Mouse (Mus musculus): ENCODE measurements around the gene Slc12a3. TPM values are rescaled to one million over a fixed set of nuclear protein-coding genes. Genes with fewer than 3 reads are reported as not detected.
"Not testable (repeated sequence)": the region's sequence is repeated elsewhere in the genome, so short reads cannot be mapped to it uniquely, and the experiment has no call there.

Slc12a3 gene
- total and polyA plus RNA-seq, 2 experiments from 2014 or later: 0.05 TPM; not detected in 1

DNA sequence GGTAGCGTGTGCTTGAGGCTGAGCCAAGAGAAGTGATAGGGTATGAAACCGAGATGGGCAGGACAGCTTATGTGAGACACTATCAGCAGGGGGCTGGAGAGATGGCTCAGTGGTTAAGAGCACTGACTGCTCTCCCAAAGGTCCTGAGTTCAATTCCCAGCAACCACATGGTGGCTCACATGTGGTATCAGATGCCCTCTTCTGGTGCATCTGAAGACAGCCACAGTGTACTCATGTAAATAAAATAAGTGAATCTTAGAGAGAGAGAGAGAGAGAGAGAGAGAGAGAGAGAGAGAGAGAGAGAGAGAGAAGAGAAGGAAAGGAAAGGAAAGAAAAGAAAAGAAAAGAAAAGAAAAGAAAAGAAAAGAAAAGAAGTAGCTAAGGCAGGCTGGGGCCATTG, 71.0 kb downstream of the Slc12a3 start:
- not testable (repeated sequence) for H3K9ac ChIP-seq (replicated peaks; ENCODE audit: low read length, poor library complexity, severe bottlenecking); DNase-seq (ENCODE audit: low spot score); H3K4me2 ChIP-seq (ENCODE audit: low read depth, low read length, poor library complexity, severe bottlenecking); H3K4me3 ChIP-seq (ENCODE audit: low read depth, low read length); H3K4me1 ChIP-seq (ENCODE audit: insufficient read depth, low read length); ATAC-seq (ENCODE audit: low FRiP score); H3K9me3 ChIP-seq (ENCODE audit: low read length); H3K27me3 ChIP-seq (ENCODE audit: insufficient read depth, low read length); H3K27ac ChIP-seq (ENCODE audit: low read depth, low read length)
- WGBS: 81% methylated on average over 2 of the region's 2 CpGs
- peaks cover 14% of the 10 kb centered on the region; the same call in 1 of the 2 replicates for H3K36me3 ChIP-seq (ENCODE audit: insufficient read depth, low read length)
- TF ChIP-seq CTCF (IDR thresholded peaks at IDR 0.05): peak; percentile 27; the same call in 1 of the 2 replicates

DNA sequence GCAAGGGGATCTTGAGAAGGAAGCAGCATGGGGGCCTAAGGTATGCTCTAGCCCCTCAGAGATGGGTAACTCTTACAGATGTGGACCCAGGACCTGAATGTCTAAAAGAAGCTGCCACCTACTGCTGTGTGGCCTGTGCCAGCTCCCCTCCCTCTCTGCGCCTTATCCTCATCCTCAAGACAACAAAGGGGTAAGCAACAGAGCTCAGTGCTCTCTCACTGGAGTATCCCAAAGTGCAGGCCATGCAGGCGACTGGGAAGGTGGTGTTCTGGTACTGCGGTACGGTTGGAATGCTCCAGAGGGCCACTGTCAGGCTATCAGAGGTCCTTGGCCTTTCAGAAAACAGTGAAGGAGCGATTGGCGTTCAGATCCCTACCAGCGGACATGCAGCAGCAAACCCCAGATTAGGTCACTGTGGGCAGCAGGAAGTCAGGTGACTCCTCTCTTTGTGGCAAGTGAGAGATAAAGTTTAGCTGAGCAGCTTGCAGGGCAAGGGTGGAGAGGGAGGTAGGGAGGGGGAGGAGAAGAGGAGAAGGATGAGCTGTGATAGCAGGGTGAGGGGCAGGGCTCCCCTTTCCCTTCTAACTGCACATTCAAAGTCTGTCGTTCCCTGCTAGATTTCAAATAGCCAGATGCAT, 79.6 kb downstream of the Slc12a3 start:
- DNase-seq (ENCODE audit: low spot score): no peak
- no peak overlapping the region for H3K4me2 ChIP-seq (ENCODE audit: low read depth, low read length, poor library complexity, severe bottlenecking)
- no peaks in the 10 kb centered on the region for H3K27me3 ChIP-seq (ENCODE audit: insufficient read depth, low read length)
- no peak for TF ChIP-seq CTCF (IDR thresholded peaks at IDR 0.05)
- H3K36me3 ChIP-seq (ENCODE audit: insufficient read depth, low read length): no peaks in the 10 kb centered on the region
- ATAC-seq (ENCODE audit: low FRiP score): no peak
- 67% methylated on average over 8 of the region's 8 CpGs for WGBS
- no peaks in the 10 kb centered on the region for H3K4me1 ChIP-seq (ENCODE audit: insufficient read depth, low read length)
- no peak overlapping the region for H3K9ac ChIP-seq (replicated peaks; ENCODE audit: low read length, poor library complexity, severe bottlenecking)
- no peak overlapping the region for H3K4me3 ChIP-seq (ENCODE audit: low read depth, low read length)
- H3K9me3 ChIP-seq (ENCODE audit: low read length): no peaks in the 10 kb centered on the region
- H3K27ac ChIP-seq (ENCODE audit: low read depth, low read length): no peak overlapping the region

- 84% methylated on average over 7 of the region's 7 CpGs for WGBS
- no peaks in the 10 kb centered on the region for H3K9me3 ChIP-seq (ENCODE audit: low read length)
- no peak overlapping the region for H3K4me3 ChIP-seq (ENCODE audit: low read depth, low read length)
- H3K36me3 ChIP-seq (ENCODE audit: insufficient read depth, low read length): no peaks in the 10 kb centered on the region
- no peak for DNase-seq (ENCODE audit: low spot score)
- no peak for ATAC-seq (ENCODE audit: low FRiP score)
- H3K9ac ChIP-seq (replicated peaks; ENCODE audit: low read length, poor library complexity, severe bottlenecking): no peak overlapping the region
- H3K4me1 ChIP-seq (ENCODE audit: insufficient read depth, low read length): no peaks in the 10 kb centered on the region
- TF ChIP-seq CTCF (IDR thresholded peaks at IDR 0.05): no peak
- no peak overlapping the region for H3K4me2 ChIP-seq (ENCODE audit: low read depth, low read length, poor library complexity, severe bottlenecking)
- H3K27me3 ChIP-seq (ENCODE audit: insufficient read depth, low read length): no peaks in the 10 kb centered on the region
- H3K27ac ChIP-seq (ENCODE audit: low read depth, low read length): no peak overlapping the region
These were observed 80.5 kb downstream of the Slc12a3 start for GRCm38 (mm10) chr8:94409523-94409922.

DNA sequence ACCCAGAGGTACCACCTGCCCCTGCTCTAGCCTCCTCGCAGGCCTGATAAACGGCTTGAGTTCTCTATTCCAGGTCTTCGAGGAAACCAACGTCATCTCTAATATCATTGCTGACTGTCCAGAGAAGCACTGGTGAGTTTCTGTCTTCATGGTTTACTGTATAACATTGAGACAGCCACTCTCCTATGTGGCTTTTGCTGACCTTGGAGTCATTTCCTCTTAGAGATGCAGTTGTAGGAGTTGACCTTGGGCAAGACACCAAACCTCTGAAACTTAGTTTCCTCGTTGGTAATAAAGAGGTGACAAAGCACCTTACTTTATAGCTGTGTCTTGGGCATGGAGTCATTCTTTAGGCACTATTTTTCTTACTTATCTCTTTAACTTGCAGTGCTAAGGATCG, 83.5 kb downstream of the Slc12a3 start:
- H3K9ac ChIP-seq (replicated peaks; ENCODE audit: low read length, poor library complexity, severe bottlenecking): no peak overlapping the region
- H3K27me3 ChIP-seq (ENCODE audit: insufficient read depth, low read length): no peaks in the 10 kb centered on the region
- H3K4me1 ChIP-seq (ENCODE audit: insufficient read depth, low read length): no peaks in the 10 kb centered on the region
- no peaks in the 10 kb centered on the region for H3K9me3 ChIP-seq (ENCODE audit: low read length)
- 89% methylated on average over 6 of the region's 6 CpGs for WGBS
- DNase-seq (ENCODE audit: low spot score) (no peak), ATAC-seq (ENCODE audit: low FRiP score) (no peak)
- no peak overlapping the region for H3K27ac ChIP-seq (ENCODE audit: low read depth, low read length)
- no peak for TF ChIP-seq CTCF (IDR thresholded peaks at IDR 0.05)
- no peak overlapping the region for H3K4me3 ChIP-seq (ENCODE audit: low read depth, low read length)
- H3K36me3 ChIP-seq (ENCODE audit: insufficient read depth, low read length): no peaks in the 10 kb centered on the region
- H3K4me2 ChIP-seq (ENCODE audit: low read depth, low read length, poor library complexity, severe bottlenecking): no peak overlapping the region

DNA sequence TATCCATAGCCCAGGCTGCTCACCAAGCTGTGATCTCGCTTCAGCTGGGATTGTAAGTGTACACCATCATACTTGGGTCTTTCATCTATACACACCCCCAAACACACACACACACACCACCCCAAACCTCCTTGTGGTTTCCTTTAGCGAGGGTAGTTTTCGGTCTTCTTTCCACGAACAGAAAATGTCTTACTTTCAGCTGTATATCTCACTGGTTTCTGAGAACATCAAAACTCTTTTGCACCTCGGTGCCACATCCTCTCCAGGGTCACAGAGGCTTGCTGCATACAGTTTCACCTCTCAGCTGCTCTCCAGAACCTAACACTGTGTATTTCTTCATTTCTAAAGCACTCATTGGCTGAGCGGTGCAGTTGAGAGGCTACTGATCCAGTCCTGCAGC, 84.5 kb downstream of the Slc12a3 start:
- Histone ChIP-seq H3K27me3 (ENCODE audit: insufficient read depth, low read length) (no peaks in the 10 kb centered on the region), H3K27ac (ENCODE audit: low read depth, low read length) (no peak overlapping the region), H3K4me3 (ENCODE audit: low read depth, low read length) (no peak overlapping the region), H3K36me3 (ENCODE audit: insufficient read depth, low read length) (no peaks in the 10 kb centered on the region), H3K4me1 (ENCODE audit: insufficient read depth, low read length) (no peaks in the 10 kb centered on the region), H3K9ac (replicated peaks; ENCODE audit: low read length, poor library complexity, severe bottlenecking) (no peak overlapping the region), H3K4me2 (ENCODE audit: low read depth, low read length, poor library complexity, severe bottlenecking) (no peak overlapping the region), H3K9me3 (ENCODE audit: low read length) (no peaks in the 10 kb centered on the region)
- no peak for TF ChIP-seq CTCF (IDR thresholded peaks at IDR 0.05)
- ATAC-seq (ENCODE audit: low FRiP score) (no peak), DNase-seq (ENCODE audit: low spot score) (no peak)
- WGBS: 85% methylated on average over 6 of the region's 6 CpGs

DNA sequence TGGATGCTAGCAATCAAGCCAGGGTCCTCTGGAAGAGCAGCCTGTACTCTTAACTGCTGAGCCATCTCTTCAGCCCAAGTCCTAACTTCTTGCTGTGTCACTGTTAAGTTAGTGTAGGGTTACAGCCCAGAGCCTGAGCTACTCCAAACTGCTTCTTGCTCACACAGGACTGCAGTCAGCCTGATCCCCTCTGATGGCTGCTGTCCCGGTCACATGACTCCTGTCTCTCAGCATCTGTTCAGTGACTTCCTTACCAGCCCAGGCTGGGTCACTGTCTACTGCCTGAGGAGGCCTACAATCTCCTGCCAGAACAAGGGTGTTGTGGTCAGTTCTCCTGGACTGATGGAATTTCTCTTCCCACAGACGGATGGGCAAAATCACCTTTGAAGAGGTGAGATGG, 86.2 kb downstream of the Slc12a3 start:
- no peak for ATAC-seq (ENCODE audit: low FRiP score)
- Histone ChIP-seq H3K27me3 (ENCODE audit: insufficient read depth, low read length) (no peaks in the 10 kb centered on the region), H3K36me3 (ENCODE audit: insufficient read depth, low read length) (no peaks in the 10 kb centered on the region), H3K4me2 (ENCODE audit: low read depth, low read length, poor library complexity, severe bottlenecking) (no peak overlapping the region), H3K9me3 (ENCODE audit: low read length) (no peaks in the 10 kb centered on the region), H3K4me3 (ENCODE audit: low read depth, low read length) (no peak overlapping the region), H3K4me1 (ENCODE audit: insufficient read depth, low read length) (no peaks in the 10 kb centered on the region), H3K9ac (replicated peaks; ENCODE audit: low read length, poor library complexity, severe bottlenecking) (no peak overlapping the region), H3K27ac (ENCODE audit: low read depth, low read length) (no peak overlapping the region)
- DNase-seq (ENCODE audit: low spot score): no peak
- WGBS: 69% methylated on average over 2 of the region's 2 CpGs
- no peak for TF ChIP-seq CTCF (IDR thresholded peaks at IDR 0.05)

MicroRNAs encoded within 50 kb of the gene (microRNA counts, 519-probe panel; counts per million panel counts)
- microRNA mmu-miR-138: 4,849 counts per million, percentile 89 among the panel's probes with 10 or more counts

Small RNAs within 50 kb of the gene (microRNA-seq; reads per million reads assigned to microRNA genes)
- gene Mir138-2 (ENCODE audit: borderline number of aligned reads): 1,086 reads per million, percentile 75 among the genes with 10 or more reads in this experiment

Other genes with a start within 250 kb of the Slc12a3 start
- gene Bbs2, start 230.3 kb upstream of the Slc12a3 start, total RNA-seq (2014; rRNA removed): 20.7 and 27.6 TPM in 2 replicates
- gene Bbs2, start 230.3 kb upstream of the Slc12a3 start, polyA plus RNA-seq (2015; fragmentation: Nextera tagmentation; extraction: Ambion mirVana): 16.2 and 17.5 TPM in 2 replicates
- not detected in 2 replicates for gene Mt4, start 192.0 kb upstream of the Slc12a3 start, total RNA-seq (2014; rRNA removed)
- not detected in 2 replicates for gene Mt4, start 192.0 kb upstream of the Slc12a3 start, polyA plus RNA-seq (2015; fragmentation: Nextera tagmentation; extraction: Ambion mirVana)
- 571 and 599 TPM in 2 replicates for gene Mt3, start 176.6 kb upstream of the Slc12a3 start, total RNA-seq (2014; rRNA removed)
- 314 and 354 TPM in 2 replicates for gene Mt3, start 176.6 kb upstream of the Slc12a3 start, polyA plus RNA-seq (2015; fragmentation: Nextera tagmentation; extraction: Ambion mirVana)
- 57.7 and 131 TPM in 2 replicates for gene Mt2, start 156.5 kb upstream of the Slc12a3 start, total RNA-seq (2014; rRNA removed)
- gene Mt2, start 156.5 kb upstream of the Slc12a3 start, polyA plus RNA-seq (2015; fragmentation: Nextera tagmentation; extraction: Ambion mirVana): 92.3 and 101 TPM in 2 replicates
- 460 and 504 TPM in 2 replicates for gene Mt1, start 150.1 kb upstream of the Slc12a3 start, total RNA-seq (2014; rRNA removed)
- 387 and 420 TPM in 2 replicates for gene Mt1, start 150.1 kb upstream of the Slc12a3 start, polyA plus RNA-seq (2015; fragmentation: Nextera tagmentation; extraction: Ambion mirVana)
- 47.9 and 65.3 TPM in 2 replicates for gene Nup93, start 114.6 kb upstream of the Slc12a3 start, total RNA-seq (2014; rRNA removed)
- 38.4 and 39.9 TPM in 2 replicates for gene Nup93, start 114.6 kb upstream of the Slc12a3 start, polyA plus RNA-seq (2015; fragmentation: Nextera tagmentation; extraction: Ambion mirVana)
- 86.1 and 87.1 TPM in 2 replicates for gene Herpud1, start 57.2 kb downstream of the Slc12a3 start, total RNA-seq (2014; rRNA removed)
- gene Herpud1, start 57.2 kb downstream of the Slc12a3 start, polyA plus RNA-seq (2015; fragmentation: Nextera tagmentation; extraction: Ambion mirVana): 71.0 and 80.4 TPM in 2 replicates
- 0.22 and 1.7 TPM in 2 replicates for gene Nlrc5, start 105.2 kb downstream of the Slc12a3 start, total RNA-seq (2014; rRNA removed)
- 0.56 and 0.63 TPM in 2 replicates for gene Nlrc5, start 105.2 kb downstream of the Slc12a3 start, polyA plus RNA-seq (2015; fragmentation: Nextera tagmentation; extraction: Ambion mirVana)
- gene Cpne2, start 203.8 kb downstream of the Slc12a3 start, total RNA-seq (2014; rRNA removed): 42.4 and 46.3 TPM in 2 replicates
- gene Cpne2, start 203.8 kb downstream of the Slc12a3 start, polyA plus RNA-seq (2015; fragmentation: Nextera tagmentation; extraction: Ambion mirVana): 34.3 and 43.3 TPM in 2 replicates